Mouse (Mus musculus) cerebellum, postnatal 36 days (tissue): Measurements from ENCODE around the gene Gulp1.

Source experiments
- DNase-seq, 2 experiments: peaks; one replicate each; pipeline ENCODE4 v3.0.0; 2021 to 2022; ENCODE audit warnings: mixed read lengths in 2 of 2

Gene Gulp1

DNA sequence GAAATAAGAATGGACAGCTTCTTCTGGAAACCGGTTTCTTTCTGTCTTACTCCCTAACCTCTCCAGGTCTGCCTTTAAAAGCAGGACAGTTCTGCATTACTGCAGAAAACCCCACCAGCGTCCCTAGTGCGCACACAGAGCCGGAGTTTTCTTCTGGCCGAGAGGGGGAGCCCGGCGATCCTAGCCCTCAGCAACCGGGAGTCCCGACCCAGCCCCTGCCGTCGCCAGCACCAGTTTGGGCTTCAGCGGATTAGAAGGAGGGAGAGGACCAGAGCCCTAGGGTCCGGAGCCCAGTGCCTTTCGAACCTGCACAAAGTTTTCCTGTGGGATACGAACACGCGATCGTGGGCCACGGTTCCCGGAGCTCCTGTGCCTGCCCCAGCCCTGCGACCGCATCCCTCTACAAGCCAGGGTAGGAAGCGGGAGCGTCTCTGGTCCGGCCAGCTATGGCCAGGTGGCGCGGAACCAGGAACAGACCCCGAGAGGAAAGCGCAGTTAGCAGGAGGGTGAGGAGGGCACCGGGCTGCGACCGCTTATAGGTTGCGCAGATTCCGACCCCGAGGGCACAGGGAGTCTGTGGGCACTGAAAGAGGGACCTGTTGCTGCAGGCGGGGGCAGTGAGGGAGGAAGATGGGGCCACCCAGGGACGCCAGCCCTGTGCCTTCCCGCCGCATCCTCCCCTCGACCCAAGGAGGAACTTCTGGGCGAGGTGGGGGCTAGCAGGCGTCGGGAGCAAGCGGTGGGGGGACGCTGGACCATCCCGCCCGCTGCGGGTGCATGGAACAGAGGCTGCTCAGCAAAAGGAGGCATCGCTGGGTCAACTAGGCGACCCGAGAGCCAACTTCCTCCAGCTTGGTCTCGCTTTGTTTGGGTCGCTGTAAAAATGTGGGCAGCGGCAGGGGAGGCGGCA lies at the start of gene Gulp1:
TSS of gene Gulp1 (plus strand) at position 51 of the 910 bp plus-strand sequence.
- DNase-seq, result peak; percentile 39 to 48

DNA sequence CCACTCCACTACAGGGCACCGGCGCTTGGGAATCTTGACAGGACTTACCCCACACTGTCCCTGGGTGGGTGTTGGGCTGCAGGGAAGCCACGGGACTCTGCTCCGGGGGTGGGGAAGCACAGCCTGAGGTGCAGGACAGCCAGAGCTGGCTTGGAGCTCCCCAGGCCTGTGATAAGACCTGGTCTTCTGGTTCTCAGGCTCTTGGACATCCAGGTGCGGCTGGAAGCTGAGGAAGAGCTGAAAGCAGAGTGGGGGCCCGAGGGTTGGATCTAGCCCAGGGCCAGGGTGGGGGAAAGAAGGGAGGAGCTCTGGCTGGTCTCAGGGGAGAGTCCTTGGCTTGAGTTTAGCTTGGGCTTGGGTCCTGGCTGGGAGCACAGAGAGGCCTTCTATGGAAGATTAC lies 1.1 kb upstream of the Gulp1 start:
- DNase-seq, result peak in 1 of 2 experiments; percentile 2

DNA sequence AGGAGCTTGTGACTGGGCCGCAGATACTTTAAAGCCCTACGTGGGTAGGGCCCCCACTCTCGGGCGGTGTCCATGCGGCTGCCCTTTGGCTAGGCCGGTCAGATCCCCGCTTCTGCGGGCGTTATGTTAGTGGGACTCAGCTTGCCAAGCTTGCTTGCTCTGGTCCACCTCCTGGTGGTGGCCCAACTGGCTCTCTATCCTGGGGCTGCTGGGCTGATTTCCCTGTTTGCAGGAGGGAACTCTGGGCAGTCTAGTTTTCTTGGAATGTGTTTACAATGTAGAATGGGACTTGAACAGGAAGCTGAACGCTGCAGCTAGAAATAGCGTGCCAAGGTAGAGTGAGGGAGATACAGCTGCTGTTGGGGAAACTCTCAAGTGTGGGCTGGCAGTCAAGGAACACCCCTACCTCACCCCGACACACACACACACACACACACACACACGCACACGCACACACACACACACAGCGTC lies 1.1 kb downstream of the Gulp1 start:
- peak; percentile 37 to 40 for DNase-seq

DNA sequence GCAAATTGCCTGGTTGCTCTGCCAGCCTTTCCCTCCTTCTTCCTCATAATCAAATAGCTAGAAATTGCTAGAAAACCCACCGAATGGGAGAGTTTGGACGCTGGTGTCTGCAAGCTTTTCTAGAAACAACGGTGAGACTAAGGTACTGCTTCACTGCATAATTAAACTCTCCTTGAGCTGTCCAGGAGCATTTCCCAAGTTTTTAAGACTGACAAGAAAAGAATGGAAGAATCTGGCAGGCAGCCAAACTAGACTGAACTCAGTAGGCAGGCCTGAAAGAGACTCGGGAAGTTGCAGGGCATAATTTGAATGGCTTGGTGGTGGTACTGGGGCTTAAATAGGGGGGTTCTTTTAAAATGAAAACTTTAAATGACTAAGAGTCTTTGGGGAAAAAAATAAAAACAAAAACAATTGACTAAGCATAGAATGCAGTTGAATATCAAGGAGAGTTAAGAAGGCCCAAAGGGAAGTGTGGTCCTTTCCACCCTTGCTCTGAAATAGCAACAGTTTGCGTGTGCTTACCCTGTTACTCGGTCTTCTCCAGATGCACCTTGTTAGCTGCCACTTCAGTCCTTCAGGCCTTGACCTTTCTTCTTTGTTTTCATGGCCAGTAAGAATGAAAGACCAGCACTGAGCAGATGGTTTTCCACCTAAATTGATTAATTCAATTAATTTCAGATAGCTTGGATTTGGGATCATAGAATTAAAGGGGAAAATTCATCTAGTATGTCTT lies 2.0 kb downstream of the Gulp1 start:
- DNase-seq, result peak; percentile 3 to 20

DNA sequence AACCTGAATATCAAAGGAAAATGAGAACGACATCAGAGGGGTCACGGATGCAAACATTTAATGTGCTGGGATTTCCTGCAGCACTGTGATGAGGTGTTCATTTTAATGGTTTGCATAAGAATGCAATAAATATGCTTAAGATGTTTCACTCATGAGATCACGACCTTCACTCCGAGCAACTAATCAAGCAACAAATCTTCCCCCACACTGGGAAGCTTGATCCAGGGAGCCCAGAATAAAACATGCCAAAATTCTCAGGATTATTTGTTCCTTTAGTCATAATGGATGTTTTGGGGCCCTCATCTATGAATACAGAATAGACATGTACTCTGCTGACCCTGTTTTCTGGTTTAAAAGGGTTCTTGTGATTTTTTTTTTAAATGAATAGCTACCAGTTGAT lies 16.1 kb downstream of the Gulp1 start:
- no peak for DNase-seq

DNA sequence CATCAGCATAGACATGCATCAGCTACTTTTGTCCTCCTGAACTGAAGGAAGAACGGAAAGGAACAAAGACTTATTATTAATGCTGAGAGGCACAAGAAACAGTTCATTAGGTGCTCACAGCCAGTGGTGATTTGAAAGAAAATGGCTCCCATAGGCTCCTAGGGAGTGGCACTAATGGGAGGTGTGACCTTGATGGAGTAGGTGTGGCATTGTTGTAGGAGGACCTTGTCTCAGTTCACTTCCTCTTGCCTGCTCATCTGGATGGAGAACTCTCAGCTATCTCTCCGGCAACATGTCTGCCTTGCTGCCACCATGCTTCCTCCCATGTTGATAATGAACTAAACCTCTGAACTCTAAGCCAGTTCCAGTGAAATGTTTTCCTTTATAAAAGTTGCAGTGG lies 17.0 kb downstream of the Gulp1 start:
- no peak for DNase-seq

DNA sequence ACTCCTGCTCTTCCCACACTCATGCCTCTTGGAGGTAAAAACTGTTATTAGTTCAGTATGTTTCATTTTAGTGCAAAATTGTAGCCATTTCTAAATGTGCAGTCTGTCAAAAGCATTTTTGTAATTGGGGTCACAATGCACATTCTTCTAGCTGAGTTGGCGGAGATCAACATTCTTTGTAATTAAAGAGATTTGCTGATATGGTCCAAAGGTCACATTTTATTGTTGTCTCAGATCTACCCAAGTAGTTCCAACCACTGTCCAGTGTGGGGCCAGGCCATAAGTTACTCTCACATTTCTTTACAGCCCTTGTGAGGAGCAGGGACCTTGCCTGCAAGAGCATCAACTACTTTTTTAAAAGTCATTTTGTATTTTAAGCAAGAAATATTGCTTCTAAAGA lies 24.7 kb downstream of the Gulp1 start:
- DNase-seq, result no peak

DNA sequence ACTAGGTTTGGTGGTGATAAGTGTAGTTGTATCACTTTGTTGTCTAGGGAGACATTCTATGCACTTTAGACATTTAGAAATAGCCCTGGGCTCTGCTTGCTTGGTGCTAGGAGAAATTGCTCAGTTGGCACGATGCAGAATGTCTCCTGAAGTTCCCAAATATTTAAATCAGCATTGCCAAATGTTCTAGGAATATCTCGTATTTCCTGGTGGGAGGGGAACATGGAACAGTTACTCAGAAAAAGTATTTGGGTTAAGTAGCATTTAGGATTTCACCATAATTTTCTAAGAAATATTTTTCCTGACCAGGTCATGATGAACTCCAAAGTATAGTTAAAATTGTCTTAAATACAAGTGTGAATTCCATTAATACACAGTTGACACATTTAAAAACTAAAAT lies 25.3 kb downstream of the Gulp1 start:
- DNase-seq, result no peak

DNA sequence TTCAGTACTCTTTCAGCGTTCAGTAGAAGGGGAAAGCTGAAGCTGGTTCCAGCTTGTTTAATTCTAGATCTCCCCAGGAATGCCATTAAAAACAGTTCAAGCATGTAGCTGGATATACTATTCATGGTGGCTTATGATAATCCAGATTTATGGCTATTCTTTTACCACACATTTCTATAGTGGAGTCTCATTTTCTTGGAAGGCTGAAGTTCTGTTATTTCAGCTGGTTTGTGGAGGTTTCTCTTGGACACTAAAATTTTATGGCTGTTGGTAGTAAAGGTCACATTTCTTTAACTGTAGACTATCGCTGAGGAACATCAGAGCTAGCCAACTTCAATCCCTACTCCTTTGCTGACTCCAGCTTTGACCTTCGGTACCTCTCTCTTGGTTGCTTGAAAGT lies 29.1 kb downstream of the Gulp1 start:
- DNase-seq, result no peak

DNA sequence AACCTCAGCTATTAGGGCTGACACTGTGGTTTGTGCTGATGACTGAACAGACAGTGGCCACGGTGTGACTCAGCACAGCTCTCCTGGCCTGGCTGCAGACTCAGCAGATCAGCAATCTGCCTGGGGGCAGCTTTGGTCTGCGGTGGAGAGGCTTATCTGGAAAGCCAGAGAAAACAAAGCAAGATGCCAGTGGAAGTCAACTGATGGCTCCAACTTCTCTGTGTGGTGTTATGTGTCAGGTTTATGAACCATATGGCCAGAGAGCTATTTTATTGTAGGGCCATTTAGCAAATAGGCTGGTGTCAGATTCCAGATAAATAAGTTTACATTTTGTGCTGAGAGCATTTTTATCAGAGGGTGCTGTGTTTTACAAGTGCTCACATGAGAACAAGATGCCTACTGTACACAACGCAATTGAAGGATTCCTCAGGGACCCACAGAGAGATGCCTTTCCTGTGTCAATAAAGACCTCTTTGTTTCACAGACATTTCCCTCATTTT lies 33.6 kb downstream of the Gulp1 start:
- peak; percentile 2 to 7 for DNase-seq

DNA sequence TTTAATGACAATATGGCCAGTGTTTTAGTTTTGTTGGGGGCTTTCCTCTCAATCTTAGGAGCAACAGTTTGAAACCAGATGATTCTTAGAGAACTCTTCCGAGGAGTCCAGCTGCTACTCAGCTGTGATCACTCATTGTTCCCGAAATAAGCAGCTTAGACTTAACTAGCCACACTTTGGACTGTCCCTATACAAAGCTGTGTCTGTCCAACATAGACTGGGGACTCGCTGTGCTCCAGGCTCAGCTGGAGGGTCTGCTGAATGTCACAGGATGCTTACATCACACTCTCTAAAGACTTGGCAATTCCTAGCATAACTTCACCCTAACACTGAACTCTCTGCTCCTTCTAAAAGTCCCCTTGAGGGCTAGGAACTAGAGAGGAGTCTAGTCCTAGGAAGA lies 40.4 kb downstream of the Gulp1 start:
- no peak for DNase-seq

DNA sequence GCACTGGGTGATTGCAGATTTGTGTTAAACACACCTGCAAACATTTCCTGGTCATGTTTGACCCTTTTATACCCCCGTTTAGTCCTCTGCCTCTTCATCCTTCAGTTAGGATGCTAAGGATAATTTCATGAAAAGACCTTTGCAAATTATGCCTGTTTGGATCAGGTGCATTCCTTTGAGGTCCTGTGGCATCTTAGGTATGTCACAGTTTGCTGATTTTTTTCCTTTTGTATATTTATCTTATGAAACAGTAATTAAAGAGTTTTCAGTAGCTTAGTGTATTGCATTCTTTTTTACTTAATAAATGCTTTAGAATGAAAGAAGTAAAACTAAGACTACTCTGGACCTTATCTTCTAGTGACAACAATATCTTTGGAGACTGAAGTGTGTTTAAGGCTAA lies 41.8 kb downstream of the Gulp1 start:
- DNase-seq, result no peak

DNA sequence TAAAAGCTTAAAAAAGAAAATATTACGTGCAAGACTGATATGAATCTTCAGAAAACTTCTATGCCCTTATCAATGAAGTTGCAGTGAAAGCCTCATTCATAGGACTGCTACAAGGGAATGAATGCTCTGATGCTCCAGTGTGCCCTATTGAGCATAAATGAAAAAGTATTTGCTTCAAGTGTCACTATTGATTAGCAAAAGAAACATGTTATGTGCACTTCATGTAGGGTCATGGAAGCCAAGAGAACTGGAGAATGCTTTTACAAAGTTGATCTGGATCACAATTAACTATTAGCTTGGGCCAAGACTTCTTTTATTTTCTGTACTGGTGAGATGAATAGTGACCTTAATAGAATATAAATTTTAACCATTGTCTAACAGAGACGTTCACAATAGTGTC lies 47.0 kb downstream of the Gulp1 start:
- DNase-seq, result no peak

DNA sequence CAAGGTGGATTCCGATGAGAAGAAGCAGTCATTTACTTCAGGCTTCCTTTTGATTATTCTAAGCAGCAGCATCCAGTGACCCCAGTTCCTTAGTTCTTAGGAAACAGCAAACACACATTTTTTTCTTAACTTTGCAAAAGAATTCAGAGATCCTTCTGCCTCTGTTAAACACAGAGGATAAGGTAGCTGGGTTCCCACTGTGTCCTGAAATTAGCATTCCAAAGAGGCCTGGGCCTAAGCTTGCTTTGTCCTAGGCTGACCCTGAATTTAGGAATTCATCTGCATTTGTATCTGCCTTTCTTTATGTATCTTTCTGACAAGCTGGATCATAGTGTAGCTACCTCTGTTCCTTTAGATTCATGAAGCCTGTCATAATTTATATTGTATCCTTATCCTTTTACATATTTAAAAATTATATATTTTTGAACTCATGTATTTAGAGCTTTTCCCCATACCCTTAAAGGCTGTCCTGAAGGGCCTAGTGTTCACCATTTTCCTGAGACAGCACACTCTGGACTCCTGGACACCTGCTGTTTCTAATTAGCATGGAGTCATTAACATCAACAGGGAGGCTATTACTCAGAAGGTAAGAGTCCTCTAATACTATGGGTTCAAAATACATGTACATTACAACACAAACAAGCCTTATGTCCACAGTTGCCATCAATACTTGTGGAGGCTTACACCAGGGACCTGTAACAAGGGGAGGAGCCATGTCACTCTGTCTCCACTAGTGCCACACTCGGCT lies 62.2 kb downstream of the Gulp1 start:
- no peak for DNase-seq

DNA sequence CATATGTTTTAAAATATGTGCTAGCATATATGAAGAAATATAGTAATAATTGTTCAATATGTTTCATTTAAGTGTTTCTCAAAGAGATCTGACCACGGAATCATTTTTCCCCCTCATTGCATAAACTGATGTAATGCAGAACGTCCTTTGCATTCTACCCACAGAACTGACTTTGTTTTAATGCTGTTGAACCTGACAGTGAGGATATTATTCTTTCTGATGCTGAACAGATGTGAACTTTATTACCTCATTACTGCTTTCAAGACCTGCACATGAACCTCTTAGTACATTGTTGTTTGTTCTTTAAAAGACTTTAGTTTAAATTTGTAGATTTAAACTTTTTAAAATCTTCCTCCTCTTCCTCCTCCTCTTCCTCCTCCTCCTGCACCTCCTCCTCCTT lies 67.4 kb downstream of the Gulp1 start:
- no peak for DNase-seq

DNA sequence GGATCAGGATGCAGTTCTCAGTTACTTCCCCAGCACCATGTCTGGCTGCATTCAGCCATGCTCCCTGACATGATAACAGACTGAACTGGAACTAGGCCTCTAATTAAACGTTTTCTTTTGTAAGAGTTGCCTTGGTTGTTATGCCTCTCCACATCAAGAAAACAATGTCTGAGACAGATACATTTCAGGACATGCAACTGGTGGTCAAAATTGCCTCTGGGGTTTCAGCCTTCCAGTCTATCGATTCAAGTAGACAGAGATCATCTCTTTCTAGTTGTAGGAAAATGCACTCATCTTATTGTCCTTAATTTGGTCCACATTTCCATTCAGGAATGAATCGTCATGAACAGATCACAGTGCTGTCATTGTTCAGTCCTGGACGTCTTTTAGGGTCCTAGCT lies 83.2 kb downstream of the Gulp1 start:
- no peak for DNase-seq

DNA sequence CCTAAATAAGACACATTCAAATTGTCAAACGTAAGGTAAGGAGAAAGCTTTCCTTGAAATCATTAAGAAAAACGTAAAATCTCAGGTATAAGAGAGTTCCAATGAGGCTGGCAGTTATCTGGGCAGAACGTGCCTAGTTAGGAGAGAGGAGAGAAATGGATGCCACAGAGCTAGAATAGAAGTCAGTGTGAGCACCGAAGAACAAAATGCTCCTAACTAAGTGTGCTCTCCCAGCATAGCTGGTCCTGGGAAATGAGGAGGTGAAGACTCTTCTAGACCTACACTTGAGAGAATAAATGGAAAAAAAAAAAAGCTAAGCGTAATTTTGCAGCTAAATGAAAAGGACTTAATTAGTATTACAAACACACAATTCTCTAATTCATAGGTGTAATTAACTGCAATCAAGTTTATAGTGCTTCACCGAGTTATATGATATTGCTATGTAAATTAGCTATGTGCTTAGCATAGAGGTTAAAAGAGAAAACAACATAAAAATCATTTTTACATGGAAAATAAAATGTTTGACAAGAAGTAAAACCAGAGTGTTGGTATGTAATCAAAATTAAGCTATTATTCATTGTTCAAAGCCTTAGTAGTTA lies 94.5 kb downstream of the Gulp1 start:
- no peak for DNase-seq

DNA sequence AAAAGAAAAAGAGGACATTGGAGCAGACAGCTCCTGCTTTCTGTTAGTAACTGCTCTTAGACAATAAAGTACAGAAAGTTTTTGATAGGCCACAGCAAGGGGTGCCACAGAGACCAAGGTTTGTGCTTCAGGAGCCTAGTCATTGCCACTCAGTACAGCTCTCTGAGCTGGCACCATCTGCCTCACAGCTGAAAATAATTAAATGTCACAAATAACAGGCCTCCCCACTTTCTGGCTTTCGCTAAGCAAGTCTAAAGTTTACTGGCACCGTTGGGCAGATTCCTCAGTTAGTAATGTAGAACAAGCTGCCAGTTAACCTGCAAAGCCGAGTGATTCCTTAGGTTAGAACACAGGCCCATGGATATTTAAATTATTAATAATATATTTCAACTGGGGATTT lies 127.7 kb downstream of the Gulp1 start:
- DNase-seq, result no peak

DNA sequence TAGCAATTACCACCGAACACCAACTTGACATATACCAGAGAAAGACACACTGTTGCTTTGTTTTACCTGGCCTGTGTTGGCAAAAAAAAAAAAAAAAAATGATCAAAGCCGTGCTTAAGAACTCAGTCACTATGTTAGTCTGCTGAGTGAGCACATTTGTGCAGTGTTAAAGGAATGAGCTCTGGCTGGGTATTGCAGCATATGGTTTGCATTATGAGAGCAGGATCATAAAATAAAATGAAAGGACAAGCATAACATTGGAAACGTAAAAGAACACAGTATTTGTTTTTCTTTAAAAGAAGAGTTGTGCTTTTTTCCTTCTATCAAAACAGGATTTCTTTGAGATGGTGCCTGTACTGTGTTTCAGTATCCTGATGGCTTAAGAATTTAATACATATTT lies 128.1 kb downstream of the Gulp1 start:
- DNase-seq, result no peak

DNA sequence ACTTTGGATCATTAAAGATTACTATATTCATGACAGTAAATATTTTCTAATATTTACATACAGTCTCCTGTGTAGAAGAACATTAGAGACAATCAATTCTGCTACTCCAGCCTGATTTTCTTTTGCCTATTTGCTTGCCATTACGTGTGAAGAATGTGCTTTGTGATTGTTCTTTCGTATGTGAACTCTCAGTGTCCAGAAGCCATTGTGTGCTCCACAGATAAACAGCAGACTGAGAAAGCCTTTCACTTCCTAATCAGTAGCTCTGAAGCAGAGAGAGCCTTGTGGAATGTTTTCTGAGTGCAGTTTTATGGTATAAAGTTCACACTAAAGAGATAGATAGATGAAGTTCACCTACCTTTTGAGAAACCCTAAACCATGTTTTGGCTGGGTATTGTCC lies 131.2 kb downstream of the Gulp1 start:
- DNase-seq, result no peak

DNA sequence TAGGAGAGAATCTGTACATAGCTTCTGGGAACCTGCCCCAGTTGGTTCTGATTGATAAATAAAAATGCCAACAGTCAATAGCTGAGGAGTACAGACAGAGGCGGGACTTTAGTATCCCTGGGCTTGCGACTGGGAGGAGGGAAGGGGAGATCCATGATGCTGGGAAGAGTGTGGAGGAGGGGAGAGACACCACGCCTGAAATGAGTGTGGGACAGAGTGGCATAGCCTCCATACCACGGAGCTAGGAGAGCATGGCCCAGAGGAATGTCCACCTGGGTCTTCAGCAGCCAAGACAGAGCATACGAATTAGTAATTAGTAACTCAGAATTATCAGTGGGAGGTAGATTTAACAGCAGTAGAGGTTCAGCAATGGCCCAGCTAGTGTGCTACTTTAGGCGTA lies 132.4 kb downstream of the Gulp1 start:
- no peak for DNase-seq

DNA sequence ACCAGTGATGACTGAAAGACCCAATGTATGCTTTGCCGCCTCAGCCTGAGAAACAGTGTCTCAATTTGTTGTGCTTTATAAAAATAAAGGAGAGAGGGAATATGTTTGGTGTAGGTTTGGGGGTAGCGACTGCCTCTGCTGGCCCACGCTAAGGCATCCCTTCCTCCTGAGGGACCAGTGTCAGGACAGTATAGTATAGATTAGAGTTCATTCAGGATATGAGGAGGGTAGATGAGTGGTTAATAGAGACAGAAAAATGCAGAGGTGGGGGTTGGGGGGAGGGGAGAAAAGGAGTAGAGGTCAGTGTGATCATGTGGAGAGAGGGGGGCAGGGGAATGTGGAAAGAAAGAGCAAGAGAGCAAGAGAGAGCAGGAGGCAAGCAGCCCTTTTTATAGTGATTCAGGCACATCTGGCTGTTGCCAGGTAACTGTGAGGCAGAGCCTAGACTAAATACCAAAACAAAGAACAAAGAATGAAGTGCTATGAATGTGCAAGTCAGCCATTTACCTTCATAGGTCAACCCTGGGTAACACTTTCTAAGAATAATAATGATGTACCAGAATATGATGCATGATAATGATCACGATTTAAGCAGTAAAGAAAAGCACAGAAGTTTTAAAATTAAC lies 169.6 kb downstream of the Gulp1 start:
- DNase-seq, result no peak
